8 mouse cellular contexts compared by ENCODE assay signal in the genomic region with DNA sequence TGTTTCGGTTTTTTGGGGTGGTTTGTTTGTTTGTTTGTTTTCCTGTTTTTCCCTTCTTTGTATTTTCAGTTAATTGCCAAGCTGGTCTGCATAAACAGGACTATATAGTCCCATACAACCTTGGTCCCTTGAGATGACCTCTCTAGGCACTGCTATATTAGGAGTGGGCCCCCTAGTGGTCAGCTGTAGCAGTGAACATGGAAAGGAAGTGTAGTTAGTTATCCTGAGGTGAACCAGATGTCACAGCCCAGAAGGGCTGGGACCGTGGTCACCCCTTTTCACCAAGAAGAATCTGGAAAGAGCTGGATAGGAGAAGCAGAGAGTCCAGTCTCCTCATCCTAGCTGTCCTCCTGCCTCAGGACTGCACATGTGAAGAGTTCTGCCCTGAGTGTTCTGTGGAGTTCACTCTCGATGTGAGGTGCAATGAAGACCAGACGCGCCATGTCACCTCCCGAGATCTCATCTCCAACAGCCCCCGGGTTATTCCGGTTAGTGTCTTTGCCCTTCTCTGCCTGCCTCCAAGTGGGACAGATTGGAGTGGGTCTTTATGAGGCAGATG. TPM values are rescaled to one million over a fixed set of nuclear protein-coding genes. Genes with fewer than 3 reads are reported as not detected.
DNase-seq lines count a peak whose midpoint lies in the region; ATAC-seq and TF ChIP-seq lines count a peak whose summit lies in the region.
"Had no signal": no experiment of that assay in that cellular context is flagged by ENCODE, and none has a peak within 500 bp of the region (broad histone marks: within the 10 kb centered on the region; RNA-seq: fewer than 3 reads in every experiment).

No protein-coding gene starts in this region.

- intact Hi-C loops in left cerebral cortex, adult 2 months (cut with DNase I), result no loop called here

- 64% methylated on average over 8 of the region's 8 CpGs for WGBS in liver, embryonic 16.5 days (ENCODE audit: insufficient replicate concordance)

- no peaks in the 10 kb centered on the region for H3K27me3 ChIP-seq in MEL (ENCODE audit: control insufficient read depth in 1 of 2, insufficient read depth in 2 of 2, low read length in 2 of 2)
- H3K27me3 ChIP-seq in liver, embryonic 16.5 days (ENCODE audit: control insufficient read depth, insufficient read depth, low read depth, low read length), result no peaks in the 10 kb centered on the region
- H3K27me3 ChIP-seq: lung, embryonic 15.5 days had no signal

- no peak for TF ChIP-seq POLR2A in MEL (IDR thresholded peaks at IDR 0.05; ENCODE audit: control insufficient read depth in 1 of 2, insufficient read depth in 1 of 2, low read depth in 1 of 2, low read length in 2 of 2, poor library complexity in 1 of 2)

- no peak overlapping the region for H3K4me3 ChIP-seq in left cerebral cortex, adult 2 months
- H3K4me3 ChIP-seq in MEL (ENCODE audit: control insufficient read depth in 1 of 2, insufficient read depth in 1 of 2, low read depth in 2 of 2, low read length in 2 of 2), result no peak overlapping the region
- H3K4me3 ChIP-seq in liver, embryonic 16.5 days (ENCODE audit: low read depth, low read length), result no peak overlapping the region
- H3K4me3 ChIP-seq: lung, embryonic 15.5 days had no signal

- no peaks in the 10 kb centered on the region for H3K9me3 ChIP-seq in MEL (replicated peaks; ENCODE audit: insufficient read depth, low read length)
- no peaks in the 10 kb centered on the region for H3K9me3 ChIP-seq in liver, embryonic 16.5 days (replicated peaks; ENCODE audit: control insufficient read depth, low read length)
- H3K9me3 ChIP-seq: lung, embryonic 15.5 days had no signal

- 0 out of 4 replicates have a peak, but pooled peaks cover 0 to 3% of the 10 kb centered on the region in 2 experiments for H3K4me1 ChIP-seq in MEL (ENCODE audit: control insufficient read depth in 1 of 2, insufficient read depth in 2 of 2, low read length in 2 of 2)
- H3K4me1 ChIP-seq in liver, embryonic 16.5 days (ENCODE audit: control insufficient read depth, low read depth, low read length), result peaks cover 23% of the 10 kb centered on the region

- peak; percentile 60 to 63; a peak in 2 of 4 replicates for ATAC-seq in hematopoietic stem cell, adult 5-6 weeks (replicated peaks in 1 of 2; ENCODE audit: insufficient read depth in 1 of 2, low FRiP score in 2 of 2, low TSS enrichment in 1 of 2, low read depth in 1 of 2, poor library complexity in 2 of 2, severe bottlenecking in 2 of 2)
- ATAC-seq in liver, embryonic 16.5 days (ENCODE audit: low read depth), result peak; percentile 31; the same call in 1 of the 2 replicates

- peak; percentile 91 for TF ChIP-seq CTCF in left cerebral cortex, adult 2 months (IDR thresholded peaks at IDR 0.05)
- TF ChIP-seq CTCF in MEL (IDR thresholded peaks at IDR 0.05 in 2 of 3, conservative IDR thresholded peaks at IDR 0.05 in 1 of 3; ENCODE audit: control insufficient read depth in 1 of 3, insufficient read depth in 1 of 3, low read depth in 2 of 3, low read length in 3 of 3, poor library complexity in 1 of 3, severe bottlenecking in 1 of 3), result peak; percentile 67 to 89 (median 85)

- no peak overlapping the region for H3K9ac ChIP-seq in MEL (ENCODE audit: control insufficient read depth, low read depth, low read length, poor library complexity, severe bottlenecking)
- H3K9ac ChIP-seq in liver, embryonic 16.5 days (ENCODE audit: low read depth, low read length), result no peak overlapping the region
- H3K9ac ChIP-seq: lung, embryonic 15.5 days had no signal

- no peak overlapping the region for H3K4me2 ChIP-seq in liver, embryonic 16.5 days (ENCODE audit: low read depth, low read length)
- H3K4me2 ChIP-seq: lung, embryonic 15.5 days had no signal

- TF ChIP-seq RAD21 in MEL (IDR thresholded peaks at IDR 0.05; ENCODE audit: low read depth, low read length), result no peak

- no peak for TF ChIP-seq EP300 in MEL (IDR thresholded peaks at IDR 0.05; ENCODE audit: low read depth in 1 of 2, low read length in 2 of 2)

- H3K79me2 ChIP-seq in MEL (ENCODE audit: control insufficient read depth, insufficient read depth, low read length, poor library complexity), result peaks cover 17% of the 10 kb centered on the region

- H3K27ac ChIP-seq in left cerebral cortex, adult 2 months, result no peak overlapping the region
- no peak overlapping the region for H3K27ac ChIP-seq in MEL (ENCODE audit: control insufficient read depth, low read depth, low read length)
- no peak overlapping the region for H3K27ac ChIP-seq in liver, embryonic 16.5 days (ENCODE audit: low read length)
- H3K27ac ChIP-seq: lung, embryonic 15.5 days had no signal

- no peak for DNase-seq in left cerebral cortex, adult 2 months (ENCODE audit: extremely low spot score in 1 of 2, low spot score in 2 of 2)
- no peak for DNase-seq in left cerebral cortex, adult 9 months (ENCODE audit: low spot score in 2 of 2)
- DNase-seq in MEL (ENCODE audit: low read depth, low spot score), result peak; percentile 77
- DNase-seq in cerebellum, postnatal 10 days, result peak; percentile 78 to 83
- DNase-seq in spleen, adult 12 weeks (ENCODE audit: low spot score), result peak; percentile 69

- peaks cover 3 to 10% of the 10 kb centered on the region in 2 experiments for H3K36me3 ChIP-seq in MEL (ENCODE audit: control insufficient read depth in 1 of 2, insufficient read depth in 2 of 2, low read length in 2 of 2)
- peaks cover 43% of the 10 kb centered on the region for H3K36me3 ChIP-seq in liver, embryonic 16.5 days (ENCODE audit: control insufficient read depth, insufficient read depth)

TF ChIP-seq in MEL, 35 proteins besides CTCF, POLR2A, EP300 and RAD21:
- TF ChIP-seq MYC (IDR thresholded peaks at IDR 0.05; ENCODE audit: low read depth, low read length) (0 out of 2 replicates have a peak, but pooled peaks have one; percentile 22), SMC3 (IDR thresholded peaks at IDR 0.05; ENCODE audit: low read depth, low read length) (peak; percentile 35), RCOR1 (IDR thresholded peaks at IDR 0.05; ENCODE audit: low read depth, low read length) (no peak), TAL1 (IDR thresholded peaks at IDR 0.05; ENCODE audit: low read length) (no peak), ZNF384 (IDR thresholded peaks at IDR 0.05; ENCODE audit: low read depth, low read length) (no peak), BHLHE40 (IDR thresholded peaks at IDR 0.05; ENCODE audit: borderline replicate concordance, low read depth, low read length) (no peak), MYB (IDR thresholded peaks at IDR 0.05; ENCODE audit: low read depth, low read length) (no peak), HCFC1 (IDR thresholded peaks at IDR 0.05; ENCODE audit: low read depth, low read length) (peak; percentile 46; the same call in 1 of the 2 replicates), USF2 (IDR thresholded peaks at IDR 0.05; ENCODE audit: borderline replicate concordance in 1 of 2, insufficient read depth in 1 of 2, low read depth in 1 of 2, low read length in 2 of 2) (no peak), MAZ (IDR thresholded peaks at IDR 0.05; ENCODE audit: low read depth, low read length) (no peak)

RNA-seq across cellular contexts. Expression of a gene that starts 4.2 kb away (rescaled TPM):
- 10 to 100 TPM; 72.1 to 79.8 TPM for total RNA-seq in left cerebral cortex, adult 2 months (2021)
- 92.0 and 92.5 TPM in 2 replicates for total RNA-seq in MEL (2012; rRNA removed)
- 100 to 1,000 TPM; 151 to 181 TPM for polyA plus RNA-seq in MEL (2012; ENCODE audit: insufficient read depth in 1 of 2, insufficient read length in 2 of 2, low read depth in 1 of 2, low replicate concordance in 2 of 2, missing spikeins in 1 of 2)
- total RNA-seq in hematopoietic stem cell, adult 5-6 weeks (2017), result 54.9 and 64.7 TPM in 2 replicates
- 65.7 and 67.0 TPM in 2 replicates for polyA plus RNA-seq in liver, embryonic 16.5 days (2015; fragmentation: Nextera tagmentation; extraction: Ambion mirVana)

RNA-seq across cellular contexts. Expression of a gene that starts 14.7 kb away (rescaled TPM):
- total RNA-seq in left cerebral cortex, adult 2 months (2021), result 10 to 100 TPM; 17.6 to 19.2 TPM
- 1.5 TPM in 2 replicates for total RNA-seq in MEL (2012; rRNA removed)
- 1 to 10 TPM in 1 of 2 experiments, not detected in 1; 3.2 TPM for polyA plus RNA-seq in MEL (2012; ENCODE audit: insufficient read depth in 1 of 2, insufficient read length in 2 of 2, low read depth in 1 of 2, low replicate concordance in 2 of 2, missing spikeins in 1 of 2)
- total RNA-seq in hematopoietic stem cell, adult 5-6 weeks (2017), result 0.13 and 0.30 TPM in 2 replicates
- 7.8 and 9.4 TPM in 2 replicates for polyA plus RNA-seq in liver, embryonic 16.5 days (2015; fragmentation: Nextera tagmentation; extraction: Ambion mirVana)

RNA-seq across cellular contexts. Expression of a gene that starts 23.3 kb away (rescaled TPM):
- 10 to 100 TPM; 71.4 to 76.8 TPM for total RNA-seq in left cerebral cortex, adult 2 months (2021)
- 102 and 122 TPM in 2 replicates for total RNA-seq in MEL (2012; rRNA removed)
- 100 to 1,000 TPM in 1 of 2 experiments, not detected in 1; 263 TPM for polyA plus RNA-seq in MEL (2012; ENCODE audit: insufficient read depth in 1 of 2, insufficient read length in 2 of 2, low read depth in 1 of 2, low replicate concordance in 2 of 2, missing spikeins in 1 of 2)
- total RNA-seq in hematopoietic stem cell, adult 5-6 weeks (2017), result 24.1 and 49.0 TPM in 2 replicates
- polyA plus RNA-seq in liver, embryonic 16.5 days (2015; fragmentation: Nextera tagmentation; extraction: Ambion mirVana), result 37.5 TPM in 2 replicates

RNA-seq across cellular contexts. Expression of a gene that starts 23.3 kb away (rescaled TPM):
- total RNA-seq in left cerebral cortex, adult 2 months (2021), result 10 to 100 TPM; 84.5 to 89.1 TPM
- total RNA-seq in MEL (2012; rRNA removed), result 84.6 and 91.9 TPM in 2 replicates
- 100 to 1,000 TPM in 1 of 2 experiments, not detected in 1; 169 TPM for polyA plus RNA-seq in MEL (2012; ENCODE audit: insufficient read depth in 1 of 2, insufficient read length in 2 of 2, low read depth in 1 of 2, low replicate concordance in 2 of 2, missing spikeins in 1 of 2)
- total RNA-seq in hematopoietic stem cell, adult 5-6 weeks (2017), result 33.1 and 39.4 TPM in 2 replicates
- 55.3 and 61.8 TPM in 2 replicates for polyA plus RNA-seq in liver, embryonic 16.5 days (2015; fragmentation: Nextera tagmentation; extraction: Ambion mirVana)

RNA-seq across cellular contexts. Expression of a gene that starts 51.2 kb away (rescaled TPM):
- total RNA-seq in left cerebral cortex, adult 2 months (2021), result 1 to 10 TPM; 4.6 to 7.9 TPM
- 1.2 TPM in 1 of 2 replicates, not detected in the other for total RNA-seq in MEL (2012; rRNA removed)
- polyA plus RNA-seq in MEL (2012; ENCODE audit: insufficient read depth in 1 of 2, insufficient read length in 2 of 2, low read depth in 1 of 2, low replicate concordance in 2 of 2, missing spikeins in 1 of 2), result under 1 TPM in 1 of 2 experiments, not detected in 1; 0.43 TPM
- not detected in 2 replicates for total RNA-seq in hematopoietic stem cell, adult 5-6 weeks (2017)
- polyA plus RNA-seq in liver, embryonic 16.5 days (2015; fragmentation: Nextera tagmentation; extraction: Ambion mirVana), result not detected in 2 replicates

Comparison
In these comparisons a context has a peak if more than half of its experiments do, and no peak if none do; other contexts are left out.
1. DNase-seq: peak in MEL (single experiment), cerebellum, postnatal 10 days (2 of 2) and spleen, adult 12 weeks (single experiment); none in left cerebral cortex, adult 2 months (0 of 2) and left cerebral cortex, adult 9 months (0 of 2).